In the genomic region with DNA sequence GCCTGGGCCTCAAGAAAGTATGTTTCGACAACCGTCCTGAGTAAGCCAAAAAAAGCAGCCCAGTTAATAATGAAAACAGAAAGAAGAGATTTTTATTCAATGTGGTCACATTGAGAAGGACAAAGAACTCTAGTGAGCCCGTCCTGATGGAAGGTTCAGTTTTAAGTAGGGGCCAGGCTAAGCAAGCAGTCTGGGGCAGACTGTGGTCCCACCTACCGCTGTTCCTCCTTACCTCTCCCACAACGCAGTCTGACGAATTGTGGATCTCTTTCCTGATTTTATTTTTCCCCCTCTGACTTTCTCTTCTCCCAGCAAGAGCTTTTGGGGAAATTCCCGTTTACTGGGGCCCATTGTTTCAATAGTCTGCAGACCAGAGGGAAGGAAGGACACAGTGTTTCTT, we compare ENCODE assay signal across 8 mouse cellular contexts. TPM values are rescaled to one million over a fixed set of nuclear protein-coding genes. Genes with fewer than 3 reads are reported as not detected.
DNase-seq lines count a peak whose midpoint lies in the region; ATAC-seq lines count a peak whose summit lies in the region.

No protein-coding gene starts in this region.

- peak overlapping the region; percentile 44 for H3K9ac ChIP-seq in forebrain, embryonic 15.5 days (replicated peaks)
- H3K9ac ChIP-seq in liver, embryonic 13.5 days, result peak overlapping the region; percentile 72

- H3K4me2 ChIP-seq in forebrain, embryonic 15.5 days (replicated peaks), result peak overlapping the region; percentile 47
- peak overlapping the region; percentile 80 for H3K4me2 ChIP-seq in liver, embryonic 13.5 days

- H3K27me3 ChIP-seq in forebrain, embryonic 15.5 days, result no peaks in the 10 kb centered on the region
- no peaks in the 10 kb centered on the region for H3K27me3 ChIP-seq in liver, embryonic 13.5 days

- no peak for ATAC-seq in forebrain, embryonic 15.5 days (replicated peaks)
- no peak for ATAC-seq in liver, embryonic 13.5 days (ENCODE audit: low read depth)

- no peaks in the 10 kb centered on the region for H3K36me3 ChIP-seq in forebrain, embryonic 15.5 days
- no peaks in the 10 kb centered on the region for H3K36me3 ChIP-seq in liver, embryonic 13.5 days

- 5% methylated on average over 7 of the region's 7 CpGs for WGBS in forebrain, embryonic 15.5 days
- WGBS in liver, embryonic 13.5 days (ENCODE audit: insufficient replicate concordance), result 38% methylated on average over 7 of the region's 7 CpGs

- no peak overlapping the region for H3K4me3 ChIP-seq in forebrain, embryonic 15.5 days
- peak overlapping the region; percentile 61; the same call in 1 of the 2 replicates for H3K4me3 ChIP-seq in liver, embryonic 13.5 days (replicated peaks)

- peak overlapping the region; percentile 93 for H3K27ac ChIP-seq in forebrain, embryonic 15.5 days (replicated peaks)
- H3K27ac ChIP-seq in liver, embryonic 13.5 days, result peak overlapping the region; percentile 87

- no peaks in the 10 kb centered on the region for H3K9me3 ChIP-seq in forebrain, embryonic 15.5 days
- no peaks in the 10 kb centered on the region for H3K9me3 ChIP-seq in liver, embryonic 13.5 days (replicated peaks)

- intact Hi-C loops in gastrocnemius, postnatal 14 days (cut with DNase I; ENCODE audit: low total_unique reads), result no loop called here

- H3K4me1 ChIP-seq in forebrain, embryonic 15.5 days, result peaks cover 36% of the 10 kb centered on the region
- peaks cover 29% of the 10 kb centered on the region for H3K4me1 ChIP-seq in liver, embryonic 13.5 days (replicated peaks)

- DNase-seq in gastrocnemius, adult 18-20 months (ENCODE audit: low spot score), result peak; percentile 30
- no peak for DNase-seq in gastrocnemius, postnatal 14 days
- peak; percentile 61 for DNase-seq in 3T3-L1 (ENCODE audit: low read depth, low spot score)
- no peak for DNase-seq in liver, embryonic 13.5 days
- DNase-seq in right cerebral cortex, postnatal 36 days (ENCODE audit: low spot score in 2 of 2), result no peak
- no peak for DNase-seq in adrenal gland, postnatal 4 days (ENCODE audit: low spot score in 2 of 2)
- DNase-seq in kidney, postnatal 36 days, result no peak

RNA-seq across cellular contexts. Expression of a gene that starts 21.5 kb away (rescaled TPM):
- total RNA-seq in gastrocnemius, adult 18-20 months (2021), result 100 to 1,000 TPM; 266 to 284 TPM
- total RNA-seq in gastrocnemius, postnatal 14 days (2021), result 100 to 1,000 TPM; 388 to 415 TPM
- polyA plus RNA-seq in forebrain, embryonic 15.5 days (2015; fragmentation: Nextera tagmentation; extraction: Ambion mirVana), result 433 and 447 TPM in 2 replicates
- polyA plus RNA-seq in liver, embryonic 13.5 days (2015; fragmentation: Nextera tagmentation; extraction: Ambion mirVana), result 114 and 134 TPM in 2 replicates
- total RNA-seq in adrenal gland, postnatal 4 days (2021), result 100 to 1,000 TPM; 708 to 756 TPM

Comparison
In these comparisons a context has a peak if more than half of its experiments do, and no peak if none do; other contexts are left out.
1. DNase-seq: peak in gastrocnemius, adult 18-20 months (single experiment) and 3T3-L1 (single experiment); none in gastrocnemius, postnatal 14 days (single experiment), liver, embryonic 13.5 days (single experiment), right cerebral cortex, postnatal 36 days (0 of 2), adrenal gland, postnatal 4 days (0 of 2) and kidney, postnatal 36 days (0 of 2).